Mouse (Mus musculus) layer of hippocampus, postnatal 36 days (tissue): ENCODE measurements around the gene Snx27. TPM values are rescaled to one million over a fixed set of nuclear protein-coding genes. Genes with fewer than 3 reads are reported as not detected.

Experiments
- DNase-seq, 2 experiments: peaks; one replicate each; pipeline ENCODE4 v3.0.0; 2022
- total RNA-seq, 2 experiments: library from RNA; stranded (reverse); gene quantifications; 2 replicates each; pipeline ENCODE4 v1.2.3; 2021

The Snx27 gene
- total RNA-seq, result 100 to 1,000 TPM; 113 to 119 TPM

GRCm38 (mm10) chr3:94582456-94582891 lies at the start of gene Snx27:
Gene Snx27, minus strand, starts transcription at chr3:94582716.
- peak; percentile 93 for DNase-seq

- DNase-seq, result no peak
These were observed 47.4 kb upstream of the Snx27 start for GRCm38 (mm10) chr3:94629876-94630275.

- DNase-seq, result no peak
These were observed 46.2 kb upstream of the Snx27 start for GRCm38 (mm10) chr3:94628712-94629111.

GRCm38 (mm10) chr3:94624281-94624680 lies 41.8 kb upstream of the Snx27 start:
- DNase-seq, result no peak

- no peak for DNase-seq
These were observed 40.0 kb upstream of the Snx27 start for GRCm38 (mm10) chr3:94622550-94622949.

GRCm38 (mm10) chr3:94621740-94622507 lies 39.4 kb upstream of the Snx27 start:
- DNase-seq, result no peak

GRCm38 (mm10) chr3:94616717-94617116 lies 34.2 kb upstream of the Snx27 start:
- no peak for DNase-seq

- DNase-seq, result no peak
These were observed 30.9 kb upstream of the Snx27 start for GRCm38 (mm10) chr3:94613258-94613878.

- DNase-seq, result no peak
These were observed 29.8 kb upstream of the Snx27 start for GRCm38 (mm10) chr3:94612274-94612673.

GRCm38 (mm10) chr3:94611834-94612233 lies 29.3 kb upstream of the Snx27 start:
- DNase-seq, result no peak

GRCm38 (mm10) chr3:94611343-94611742 lies 28.8 kb upstream of the Snx27 start:
- peak in 1 of 2 experiments; percentile 21 for DNase-seq

- no peak for DNase-seq
These were observed 28.1 kb upstream of the Snx27 start for GRCm38 (mm10) chr3:94610581-94610980.

- no peak for DNase-seq
These were observed 27.1 kb upstream of the Snx27 start for GRCm38 (mm10) chr3:94609621-94610020.

GRCm38 (mm10) chr3:94601959-94602358 lies 19.4 kb upstream of the Snx27 start:
- no peak for DNase-seq

- no peak for DNase-seq
These were observed 14.8 kb upstream of the Snx27 start for GRCm38 (mm10) chr3:94597224-94597779.

- no peak for DNase-seq
These were observed 13.4 kb upstream of the Snx27 start for GRCm38 (mm10) chr3:94595871-94596287.

- DNase-seq, result no peak
These were observed 8.6 kb upstream of the Snx27 start for GRCm38 (mm10) chr3:94591066-94591465.

GRCm38 (mm10) chr3:94587962-94588361 lies 5.4 kb upstream of the Snx27 start:
- no peak for DNase-seq

GRCm38 (mm10) chr3:94582944-94583343 lies 428 bp upstream of the Snx27 start:
- DNase-seq, result no peak

GRCm38 (mm10) chr3:94581793-94582455 lies 592 bp downstream of the Snx27 start:
- no peak for DNase-seq

GRCm38 (mm10) chr3:94581138-94581780 lies 1.3 kb downstream of the Snx27 start:
- DNase-seq, result peak; percentile 21 to 26

- DNase-seq, result no peak
These were observed 8.0 kb downstream of the Snx27 start for GRCm38 (mm10) chr3:94574506-94574905.

GRCm38 (mm10) chr3:94567242-94567641 lies 15.3 kb downstream of the Snx27 start:
- DNase-seq, result no peak
